Mouse (Mus musculus): Measurements from ENCODE around the gene Tsen34.

The Tsen34 gene

GRCm38 (mm10) chr7:3692382-3692986, at the start of gene Tsen34:
Tsen34 (plus strand) TSS chr7:3692863.
- DNase-seq (ENCODE audit: low read depth), result no peak

DNA sequence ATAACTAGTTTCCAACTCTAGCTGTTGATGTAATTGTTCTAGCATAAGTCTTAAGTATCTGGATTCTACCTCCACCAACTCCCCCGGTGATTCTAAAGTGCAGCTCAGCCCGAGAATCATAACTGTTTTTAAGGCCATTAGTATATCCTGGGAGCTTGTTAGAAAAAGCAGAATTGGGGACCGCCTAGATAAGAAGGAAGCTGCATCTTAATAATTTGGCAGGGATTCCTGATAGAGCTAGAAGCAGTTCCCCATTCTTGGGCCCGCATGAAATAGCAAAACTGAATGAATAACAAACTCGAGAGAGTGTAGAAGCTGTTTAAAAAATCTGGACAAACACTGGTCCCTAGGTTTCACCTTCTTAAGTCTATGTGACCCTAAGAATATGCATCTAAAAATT, 49.3 kb upstream of the Tsen34 start:
- DNase-seq (ENCODE audit: low read depth), result no peak

- no peak for DNase-seq (ENCODE audit: low read depth)
These were observed 48.8 kb upstream of the Tsen34 start for GRCm38 (mm10) chr7:3643843-3644242.

GRCm38 (mm10) chr7:3644348-3644671, 48.4 kb upstream of the Tsen34 start:
- DNase-seq (ENCODE audit: low read depth), result no peak

DNA sequence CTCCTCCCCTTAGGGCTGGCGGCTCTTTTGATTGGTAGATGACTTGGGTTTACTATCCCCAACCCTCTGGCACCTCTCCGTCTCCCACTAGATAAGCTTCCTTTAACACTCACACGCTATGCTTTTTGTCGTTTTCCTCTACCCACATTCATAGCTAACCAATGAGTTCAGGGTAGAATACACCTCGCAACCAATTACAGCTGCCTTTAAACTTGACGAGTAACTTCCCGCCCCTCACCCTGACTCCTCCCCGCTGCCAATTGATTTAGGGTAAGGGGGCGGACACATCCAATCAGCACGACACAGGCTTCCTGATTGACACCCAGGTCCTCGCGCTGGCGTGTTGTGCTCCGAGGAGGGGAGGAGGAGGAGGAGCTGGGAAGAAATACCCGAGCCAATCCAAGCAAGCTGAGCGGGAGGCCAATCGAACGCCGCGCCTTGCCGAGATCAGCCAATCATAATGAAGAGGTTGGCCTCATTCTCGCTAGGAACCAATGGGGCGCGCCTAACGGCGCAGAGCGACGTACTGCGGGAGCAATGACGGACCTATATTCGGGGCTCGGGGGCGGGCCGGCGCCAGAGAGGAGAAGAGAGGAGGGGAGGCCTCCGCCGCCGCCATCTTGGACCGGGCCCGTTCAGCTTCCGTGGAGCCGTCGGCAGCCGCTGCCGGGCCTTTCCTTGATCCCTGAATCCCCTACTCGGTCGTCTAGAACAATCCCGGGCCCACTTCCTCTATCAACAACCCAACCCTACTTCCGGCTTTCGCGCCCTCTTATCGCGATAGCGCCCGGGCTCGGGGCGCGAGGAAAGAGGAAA, 47.8 kb upstream of the Tsen34 start, which contains the start of gene Cnot3:
Gene Cnot3, plus strand, starts transcription at position 597 of the 816 bp plus-strand sequence.
- DNase-seq (ENCODE audit: low read depth), result peak; percentile 100

- DNase-seq (ENCODE audit: low read depth), result no peak
These were observed 47.1 kb upstream of the Tsen34 start for GRCm38 (mm10) chr7:3645488-3646025.

GRCm38 (mm10) chr7:3646188-3646587, 46.5 kb upstream of the Tsen34 start:
- DNase-seq (ENCODE audit: low read depth), result peak; percentile 49

GRCm38 (mm10) chr7:3646641-3647040, 46.0 kb upstream of the Tsen34 start:
- no peak for DNase-seq (ENCODE audit: low read depth)

GRCm38 (mm10) chr7:3656966-3657365, 35.7 kb upstream of the Tsen34 start:
- no peak for DNase-seq (ENCODE audit: low read depth)

GRCm38 (mm10) chr7:3658578-3658977, 34.1 kb upstream of the Tsen34 start:
- DNase-seq (ENCODE audit: low read depth), result no peak

GRCm38 (mm10) chr7:3664524-3665214, 28.0 kb upstream of the Tsen34 start:
- DNase-seq (ENCODE audit: low read depth), result peak; percentile 55

- DNase-seq (ENCODE audit: low read depth), result peak; percentile 99
These were observed 27.2 kb upstream of the Tsen34 start, which contains the start of gene Leng1 for GRCm38 (mm10) chr7:3665215-3666114. Leng1 (minus strand) TSS chr7:3665840.

DNA sequence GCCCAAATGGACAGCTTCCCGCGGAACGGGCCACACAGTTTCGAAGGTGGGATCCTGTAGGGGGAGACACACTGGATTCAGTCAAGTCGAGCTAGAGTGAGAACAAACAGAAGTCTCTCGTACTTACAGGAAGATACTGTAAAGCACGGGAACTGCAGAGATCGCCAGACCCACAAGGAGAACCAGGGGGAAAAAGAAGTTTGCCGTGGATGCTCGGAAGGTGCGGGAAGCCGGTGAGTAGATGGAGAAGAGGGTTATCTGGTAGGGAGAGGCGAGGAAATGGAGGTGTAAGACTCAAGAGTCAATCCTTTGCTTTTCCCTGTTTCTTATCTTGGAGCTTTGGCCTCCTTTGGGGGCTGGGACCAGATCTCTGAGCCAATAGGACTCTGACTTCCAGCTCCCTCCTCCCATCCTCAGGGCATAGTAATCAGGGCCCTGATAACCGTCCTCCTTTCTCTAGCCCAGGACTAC, 25.7 kb upstream of the Tsen34 start:
- peak; percentile 79 for DNase-seq (ENCODE audit: low read depth)

DNA sequence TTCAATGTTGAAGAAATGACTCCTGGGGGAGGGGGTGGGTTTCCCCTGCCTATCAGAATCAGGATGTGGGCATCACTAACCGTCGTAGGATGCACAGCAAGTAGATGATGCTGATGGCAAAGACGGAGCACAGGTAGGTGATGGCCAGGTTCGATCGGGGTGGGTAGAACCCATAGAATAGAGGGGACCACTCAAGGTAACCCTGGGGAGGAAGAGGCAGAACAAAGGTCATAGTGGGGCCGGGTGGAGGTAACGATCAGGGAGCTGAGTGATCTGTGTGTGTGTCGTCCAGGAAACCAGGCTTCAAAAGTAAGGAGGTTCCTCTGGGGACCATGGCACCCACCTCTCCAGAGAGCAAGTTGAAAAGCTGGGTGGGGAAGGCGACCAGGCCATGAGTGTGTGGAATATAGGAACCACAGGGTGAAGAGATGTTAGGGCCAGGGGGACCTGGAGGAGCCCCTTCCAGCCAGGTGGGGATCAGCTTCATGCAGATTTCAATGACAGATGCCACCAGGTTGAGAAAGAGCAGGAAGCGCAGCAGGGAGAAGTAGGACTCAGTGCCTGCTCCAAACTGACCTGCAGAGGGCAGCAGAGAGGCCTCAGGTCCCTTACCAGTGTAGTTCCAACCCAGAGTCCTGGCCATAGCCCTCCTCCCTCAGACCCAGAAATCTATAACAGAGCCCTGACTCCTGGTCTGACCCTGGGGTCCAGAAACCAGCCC, 18.0 kb upstream of the Tsen34 start:
- peak; percentile 80 for DNase-seq (ENCODE audit: low read depth)

DNA sequence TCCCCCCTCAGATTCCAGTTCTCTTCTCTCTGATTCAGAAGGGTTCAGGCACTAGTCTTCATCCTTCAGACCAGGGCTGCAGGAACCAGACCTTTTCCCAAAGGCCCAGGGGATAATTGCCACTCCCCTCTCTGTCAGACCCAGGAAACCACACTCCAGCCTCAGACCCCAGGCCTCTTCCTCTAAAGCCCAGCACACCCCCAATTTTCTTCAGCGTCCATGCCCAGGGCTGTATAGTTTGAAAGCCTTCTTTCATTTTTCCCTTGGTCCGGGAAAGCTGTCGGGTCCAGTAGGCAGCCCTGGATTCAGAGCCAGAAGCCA, 17.5 kb upstream of the Tsen34 start:
- DNase-seq (ENCODE audit: low read depth), result no peak

DNA sequence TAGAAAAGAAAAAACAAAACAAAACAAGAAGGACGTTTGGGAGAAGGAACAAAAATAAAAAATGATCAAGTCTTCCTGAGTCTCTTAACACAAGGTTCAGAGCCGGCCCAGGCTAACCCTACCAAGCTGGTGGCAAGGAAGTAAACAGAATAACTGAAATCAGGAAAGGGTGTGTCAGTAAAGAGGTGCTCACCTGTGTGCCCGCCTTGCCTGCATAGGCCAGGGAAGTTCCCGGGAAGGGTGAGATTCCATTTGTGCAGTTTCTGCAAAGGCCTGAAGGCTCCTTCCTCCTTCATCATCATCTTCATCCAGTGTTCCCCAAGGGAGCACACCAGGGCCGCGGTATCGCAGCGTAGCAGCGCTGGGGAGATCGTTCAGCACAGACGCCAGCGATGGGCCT, 16.3 kb upstream of the Tsen34 start:
- DNase-seq (ENCODE audit: low read depth), result no peak

DNA sequence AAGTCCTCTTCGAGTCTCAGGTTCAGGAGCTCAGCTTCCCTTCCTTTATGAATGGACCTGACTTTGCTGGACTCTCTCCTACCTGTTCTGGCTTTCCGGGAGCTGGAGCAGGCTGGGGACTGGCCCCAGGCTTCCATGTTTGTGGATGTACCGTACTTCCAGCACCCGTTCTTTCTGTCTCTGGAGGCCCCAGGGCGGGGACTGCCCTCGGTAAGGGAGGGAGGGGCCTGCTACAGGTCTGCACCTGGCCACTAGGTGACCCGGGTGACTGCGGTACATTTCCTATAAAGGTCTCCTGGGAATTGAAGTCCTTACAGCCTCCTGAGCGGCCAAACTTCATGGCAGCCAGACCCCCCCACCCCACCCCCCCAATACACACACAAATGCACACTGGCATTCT, 15.3 kb upstream of the Tsen34 start, which contains the start of gene Tmc4:
Gene Tmc4, minus strand, starts transcription at position 212 of the 400 bp plus-strand sequence.
- DNase-seq (ENCODE audit: low read depth), result no peak

GRCm38 (mm10) chr7:3683908-3684550, 8.6 kb upstream of the Tsen34 start:
- no peak for DNase-seq (ENCODE audit: low read depth)

GRCm38 (mm10) chr7:3684698-3685097, 8.0 kb upstream of the Tsen34 start:
- no peak for DNase-seq (ENCODE audit: low read depth)

GRCm38 (mm10) chr7:3685400-3686187, 7.1 kb upstream of the Tsen34 start:
- no peak for DNase-seq (ENCODE audit: low read depth)

All from 416B (cell line).